12 mouse cellular contexts compared by ENCODE assay signal in genomic region chr4:62978501-62978911, GRCm38 (mm10). TPM values are rescaled to one million over a fixed set of nuclear protein-coding genes. Genes with fewer than 3 reads are reported as not detected.
A peak's percentile ranks its signal among the peaks of the same experiment; 100 is the strongest.
DNase-seq lines count a peak whose midpoint lies in the region; ATAC-seq and TF ChIP-seq lines count a peak whose summit lies in the region.
"Had no signal": no experiment of that assay in that cellular context is flagged by ENCODE, and none has a peak within 500 bp of the region (broad histone marks: within the 10 kb centered on the region; RNA-seq: fewer than 3 reads in every experiment).

No protein-coding gene starts in this region.

- no peak overlapping the region for H3K9ac ChIP-seq in forebrain, postnatal 0 days
- no peak overlapping the region for H3K9ac ChIP-seq in limb, embryonic 11.5 days (ENCODE audit: low read length)
- H3K9ac ChIP-seq in stomach, embryonic 14.5 days (replicated peaks; ENCODE audit: low read depth, low read length) = no peak overlapping the region
- H3K9ac ChIP-seq: lung, embryonic 14.5 days had no signal

- no peaks in the 10 kb centered on the region for H3K9me3 ChIP-seq in forebrain, postnatal 0 days (ENCODE audit: low read length)
- no peaks in the 10 kb centered on the region for H3K9me3 ChIP-seq in limb, embryonic 11.5 days (ENCODE audit: control insufficient read depth, low read length)
- no peaks in the 10 kb centered on the region for H3K9me3 ChIP-seq in stomach, embryonic 14.5 days (ENCODE audit: control insufficient read depth, low read depth, low read length)

- ATAC-seq in forebrain, postnatal 0 days = no peak
- 0 out of 2 replicates have a peak, but pooled peaks have one; percentile 13 for ATAC-seq in limb, embryonic 11.5 days (ENCODE audit: insufficient number of reproducible peaks, low FRiP score, low TSS enrichment, low read depth)
- ATAC-seq in stomach, embryonic 14.5 days (ENCODE audit: insufficient number of reproducible peaks, insufficient read depth, low FRiP score, low read depth) = peak; percentile 54

- 17% methylated on average over 10 of the region's 10 CpGs for WGBS in forebrain, postnatal 0 days
- 46% methylated on average over 10 of the region's 10 CpGs for WGBS in limb, embryonic 11.5 days
- 39% methylated on average over 10 of the region's 10 CpGs for WGBS in stomach, embryonic 14.5 days

- no peak for TF ChIP-seq CTCF in forebrain, postnatal 0 days (IDR thresholded peaks at IDR 0.05; ENCODE audit: low read depth)

- H3K27ac ChIP-seq in forebrain, postnatal 0 days (ENCODE audit: low read depth, low read length) = no peak overlapping the region
- no peak overlapping the region for H3K27ac ChIP-seq in limb, embryonic 11.5 days (replicated peaks; ENCODE audit: low read depth, low read length)
- H3K27ac ChIP-seq in stomach, embryonic 14.5 days (ENCODE audit: low read length) = peak overlapping the region; percentile 52; the same call in 1 of the 2 replicates
- H3K27ac ChIP-seq: left cerebral cortex, adult 2 months had no signal

- H3K27me3 ChIP-seq in forebrain, postnatal 0 days (ENCODE audit: insufficient read depth, low read length) = no peaks in the 10 kb centered on the region; the same call in 1 of the 2 replicates
- no peaks in the 10 kb centered on the region for H3K27me3 ChIP-seq in limb, embryonic 11.5 days (ENCODE audit: control insufficient read depth, insufficient read depth, low read length)
- no peaks in the 10 kb centered on the region for H3K27me3 ChIP-seq in stomach, embryonic 14.5 days (ENCODE audit: control insufficient read depth, insufficient read depth, low read length)

- no peaks in the 10 kb centered on the region for H3K36me3 ChIP-seq in forebrain, postnatal 0 days (ENCODE audit: insufficient read depth)
- H3K36me3 ChIP-seq in limb, embryonic 11.5 days (ENCODE audit: control insufficient read depth, insufficient read depth, low read length) = no peaks in the 10 kb centered on the region
- no peaks in the 10 kb centered on the region for H3K36me3 ChIP-seq in stomach, embryonic 14.5 days (ENCODE audit: control insufficient read depth, insufficient read depth, low read length)

- no peaks in the 10 kb centered on the region for H3K4me1 ChIP-seq in forebrain, postnatal 0 days (ENCODE audit: insufficient read depth)
- H3K4me1 ChIP-seq in limb, embryonic 11.5 days (ENCODE audit: control insufficient read depth, insufficient read depth, low read length) = peaks cover 12% of the 10 kb centered on the region
- H3K4me1 ChIP-seq in stomach, embryonic 14.5 days (ENCODE audit: control insufficient read depth, insufficient read depth, low read length) = peaks cover 15% of the 10 kb centered on the region

- H3K4me3 ChIP-seq in forebrain, postnatal 0 days (ENCODE audit: low read depth, low read length) = no peak overlapping the region
- no peak overlapping the region for H3K4me3 ChIP-seq in limb, embryonic 11.5 days (ENCODE audit: low read depth, low read length)
- H3K4me3 ChIP-seq in stomach, embryonic 14.5 days (ENCODE audit: low read depth, low read length) = no peak overlapping the region
- H3K4me3 ChIP-seq: left cerebral cortex, adult 2 months had no signal

- peak; percentile 75 for DNase-seq in left cerebral cortex, postnatal 4 days
- no peak for DNase-seq in left cerebral cortex, postnatal 25 days (ENCODE audit: low spot score in 2 of 2)
- DNase-seq in forebrain, postnatal 0 days = peak; percentile 24
- DNase-seq in limb, embryonic 11.5 days (ENCODE audit: low spot score) = no peak
- DNase-seq in ovary, postnatal 14 days (ENCODE audit: low spot score) = no peak
- DNase-seq in lung, postnatal 14 days = no peak
- DNase-seq: cerebellum, postnatal 25 days; gastrocnemius, postnatal 36 days; lung, embryonic 14.5 days had no signal

- H3K4me2 ChIP-seq in forebrain, postnatal 0 days (ENCODE audit: low read depth) = no peak overlapping the region
- H3K4me2 ChIP-seq in limb, embryonic 11.5 days (ENCODE audit: low read depth, severe bottlenecking) = no peak overlapping the region
- no peak overlapping the region for H3K4me2 ChIP-seq in stomach, embryonic 14.5 days (replicated peaks; ENCODE audit: low read depth, low read length)
- H3K4me2 ChIP-seq: lung, embryonic 14.5 days had no signal

- intact Hi-C loops in left cerebral cortex, postnatal 4 days (cut with DNase I) = no loop called here
- intact Hi-C loops in left cerebral cortex, postnatal 25 days (cut with DNase I) = no loop called here

RNA-seq across cellular contexts. Expression of gene Zfp618, which starts 13.1 kb away (rescaled TPM):
- 10 to 100 TPM; 13.8 to 16.3 TPM for total RNA-seq in left cerebral cortex, postnatal 4 days (2021)
- 1 to 10 TPM; 6.3 to 7.3 TPM for total RNA-seq in left cerebral cortex, postnatal 25 days (2021)
- 13.8 and 21.9 TPM in 2 replicates for total RNA-seq in forebrain, postnatal 0 days (2014; rRNA removed)
- 5.5 and 11.1 TPM in 2 replicates for polyA plus RNA-seq in forebrain, postnatal 0 days (2015; fragmentation: Nextera tagmentation; extraction: Ambion mirVana)
- 29.7 and 41.2 TPM in 2 replicates for polyA plus RNA-seq in limb, embryonic 11.5 days (2014; fragmentation: Nextera tagmentation; extraction: Ambion mirVana)
- polyA plus RNA-seq in stomach, embryonic 14.5 days (2014; fragmentation: Nextera tagmentation; extraction: Ambion mirVana) = 27.1 and 32.0 TPM in 2 replicates
- total RNA-seq: CH12.LX had no signal

Comparison
In these comparisons a context has a peak if more than half of its experiments do, and no peak if none do; other contexts are left out.
1. DNase-seq: peak in left cerebral cortex, postnatal 4 days (single experiment) and forebrain, postnatal 0 days (single experiment); none in left cerebral cortex, postnatal 25 days (0 of 2), limb, embryonic 11.5 days (single experiment), ovary, postnatal 14 days (single experiment) and lung, postnatal 14 days (single experiment).